Mouse (Mus musculus) hematopoietic stem cell, adult 5-6 weeks (primary cell): ENCODE measurements at regions not wholly inside any gene's neighbourhood (a gene's known extent, or its start where the extent isn't known, plus 50 kb on each side); places are given as distances from the start of the nearest gene placed in this dataset.

Source experiments
- ATAC-seq, 2 experiments: fragments of 125-278 bp in 1 of 2; replicated peaks in 1 of 2; 2 replicates each; pipeline ENCODE4 v1.8.0; 2016 to 2017; ENCODE audit warnings: inconsistent platforms in 2 of 2, mild to moderate bottlenecking in 2 of 2, moderate number of reproducible peaks in 2 of 2, low read depth in 1 of 2, moderate TSS enrichment in 1 of 2; ENCODE audit not compliant: low FRiP score in 2 of 2, poor library complexity in 2 of 2, severe bottlenecking in 2 of 2, insufficient read depth in 1 of 2, low TSS enrichment in 1 of 2

DNA sequence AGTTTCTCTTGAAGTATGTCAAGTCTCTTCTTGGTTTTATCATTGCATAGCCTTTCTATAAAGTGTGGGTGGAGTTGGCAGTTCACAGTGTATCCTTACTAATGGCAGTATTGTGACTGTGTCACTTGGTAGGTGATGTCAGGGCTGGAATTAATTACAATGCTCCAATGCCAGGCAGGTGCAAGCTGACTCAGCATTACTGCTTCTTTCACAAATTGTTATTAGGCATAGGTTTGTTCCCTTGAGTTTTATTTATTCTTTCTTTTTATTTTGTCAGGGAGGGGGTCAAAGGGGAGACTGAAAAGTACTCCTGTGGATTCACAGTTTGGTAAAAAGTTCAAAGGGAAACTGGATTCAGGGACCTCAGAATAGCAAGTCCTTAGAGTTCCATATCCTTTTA, 119.6 kb upstream of the Rbms1 start:
- ATAC-seq: no peak

GRCm38 (mm10) chr2:61080006-61080405, 117.0 kb upstream of the Rbms1 start:
- no peak for ATAC-seq

- peak; percentile 51 to 62; a peak in 3 of 4 replicates for ATAC-seq
Measured at GRCm38 (mm10) chr2:61071025-61071424, 108.0 kb upstream of the Rbms1 start.

GRCm38 (mm10) chr2:61067877-61068276, 104.9 kb upstream of the Rbms1 start:
- ATAC-seq: no peak

GRCm38 (mm10) chr2:61062125-61062524, 99.1 kb upstream of the Rbms1 start:
- no peak for ATAC-seq

DNA sequence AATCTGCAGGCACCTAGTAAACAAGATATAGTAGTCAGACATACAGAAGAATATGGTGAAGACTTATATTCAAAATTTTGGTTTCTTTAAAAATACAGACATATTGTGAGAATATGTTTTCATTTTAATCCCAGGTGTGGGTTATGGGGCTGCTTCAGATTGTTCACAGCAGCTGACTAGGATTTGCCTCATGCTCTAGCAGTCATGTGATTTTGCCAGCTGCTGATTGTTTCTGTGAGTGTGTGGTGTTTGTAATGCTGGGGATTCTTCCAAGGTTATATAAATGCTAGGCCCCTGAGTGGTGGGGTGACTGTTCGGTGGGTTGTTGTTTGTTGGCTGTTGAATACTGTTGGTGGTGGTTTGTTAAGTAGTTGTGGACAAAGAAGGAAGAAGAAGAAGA, 97.9 kb upstream of the Rbms1 start:
- no peak for ATAC-seq

DNA sequence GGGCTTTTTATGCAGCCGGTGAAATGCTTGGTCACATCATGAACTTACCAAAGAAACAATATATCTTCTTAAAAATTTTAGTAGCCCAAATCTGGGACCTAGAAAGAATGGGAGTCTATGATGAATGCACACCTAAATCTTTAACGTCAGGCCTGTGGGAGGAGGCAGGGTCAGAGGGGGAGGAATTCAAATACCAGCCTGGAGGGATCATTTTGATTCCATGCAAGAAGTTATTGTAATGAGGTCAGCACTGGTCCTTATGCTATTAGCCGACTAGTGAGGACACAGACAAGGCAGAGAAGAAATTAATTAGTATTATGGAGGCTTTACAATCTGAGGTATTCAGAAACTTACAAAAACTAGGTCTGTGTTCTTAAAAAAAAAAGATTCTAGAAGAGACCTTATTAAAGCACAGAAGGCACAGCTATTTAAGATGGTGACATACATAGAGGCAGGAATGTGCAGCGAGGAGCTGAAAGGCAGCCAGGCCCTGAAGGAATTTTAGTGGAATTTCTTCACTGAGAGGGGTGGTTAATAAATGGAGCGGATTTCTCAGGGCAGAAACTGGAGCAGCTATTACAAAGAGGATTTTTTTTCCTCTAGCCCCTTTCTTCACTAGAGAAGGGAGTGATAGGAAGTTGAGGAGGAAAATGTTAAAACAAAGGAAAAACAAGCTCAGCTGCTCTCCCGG, 95.7 kb upstream of the Rbms1 start:
- ATAC-seq: no peak

DNA sequence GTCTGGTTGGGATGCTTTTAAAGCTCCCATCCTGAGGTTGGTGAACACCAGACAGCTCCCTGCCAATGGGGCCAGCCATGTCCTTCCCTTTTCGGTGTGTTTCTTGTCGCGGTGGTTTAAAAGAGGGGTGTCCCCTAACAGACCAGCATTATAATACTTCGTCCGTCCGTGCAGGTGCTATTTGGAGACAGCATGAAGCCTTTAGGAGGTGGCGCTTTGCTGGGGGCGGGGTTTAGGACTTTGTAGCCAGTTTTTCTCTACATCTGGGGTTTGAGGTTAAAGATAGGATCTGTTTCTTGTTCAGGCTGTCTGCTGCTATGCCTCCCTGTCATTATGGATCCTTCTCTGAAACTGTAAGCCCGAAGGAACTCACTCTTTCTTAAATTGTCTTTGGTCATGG, 89.3 kb upstream of the Rbms1 start:
- ATAC-seq: no peak

- ATAC-seq: no peak
Measured at GRCm38 (mm10) chr2:61051808-61052207, 88.8 kb upstream of the Rbms1 start.

DNA sequence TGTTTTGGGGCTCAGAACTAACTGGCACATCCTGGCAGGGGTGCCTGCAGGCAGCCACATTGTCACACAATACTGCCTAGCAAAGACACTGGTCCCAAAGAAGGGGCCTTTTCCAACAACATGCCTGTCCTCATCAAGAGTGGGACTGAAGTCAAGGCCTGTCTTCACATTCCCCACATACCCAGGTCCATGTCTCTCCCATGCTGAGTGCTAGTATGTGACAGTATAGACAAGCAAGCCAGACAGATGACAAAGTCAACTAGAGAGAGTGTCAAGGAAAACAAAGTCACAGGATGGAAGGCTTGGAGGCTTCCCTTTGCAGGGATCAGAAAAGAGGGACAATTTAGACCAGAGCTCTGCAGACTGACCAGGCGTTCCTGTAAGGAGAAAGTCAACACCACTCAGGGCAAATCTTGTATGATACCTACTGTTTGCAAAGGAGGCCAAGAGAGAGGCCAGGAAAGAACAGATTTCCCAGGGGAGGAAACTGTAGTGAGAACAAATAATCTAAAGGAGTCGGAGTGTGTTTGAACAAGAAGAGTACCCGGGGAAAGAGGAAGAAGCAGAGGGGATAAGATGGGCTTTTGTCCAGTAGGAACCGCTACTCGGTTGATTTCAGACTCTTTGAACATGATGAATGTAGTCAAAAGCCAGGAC, 83.2 kb upstream of the Rbms1 start:
- ATAC-seq: no peak

DNA sequence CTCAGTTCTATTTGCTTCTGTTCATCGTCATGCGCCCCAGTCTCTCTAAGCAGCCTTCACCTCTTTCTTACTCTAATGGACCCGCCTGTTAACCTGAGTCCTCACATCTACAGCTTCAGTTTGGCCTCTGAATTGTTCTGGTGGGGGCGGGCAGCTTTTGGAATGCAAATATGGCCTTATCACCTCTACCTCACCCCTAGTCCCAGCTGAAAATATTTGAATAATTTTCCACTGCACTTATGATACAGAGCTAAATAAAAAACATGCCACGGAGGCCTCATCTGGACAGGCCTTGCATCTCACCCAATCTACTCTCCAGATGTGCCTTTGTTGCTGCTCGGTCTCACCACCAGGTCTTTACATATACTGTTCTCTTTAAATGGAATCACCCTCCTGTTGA, 82.5 kb upstream of the Rbms1 start:
- ATAC-seq: no peak

DNA sequence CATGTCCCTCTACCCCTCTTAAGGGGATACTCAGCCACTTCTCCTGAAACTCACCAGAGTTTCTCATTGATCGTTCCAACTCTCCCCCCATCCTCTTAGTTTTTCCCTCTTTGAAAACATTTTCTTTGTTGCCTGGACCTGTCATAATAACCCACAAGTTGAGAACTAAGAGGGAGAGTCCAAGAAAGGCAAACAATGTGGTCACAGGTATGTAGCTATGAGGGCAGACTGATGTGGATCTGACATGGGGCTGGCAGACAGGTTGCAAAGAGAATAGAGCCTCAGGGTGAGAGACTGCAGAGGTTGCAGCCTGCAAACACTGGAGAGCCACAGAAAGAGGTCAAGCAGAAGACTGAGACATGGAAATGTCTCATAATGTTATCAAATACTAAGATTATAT, 69.9 kb upstream of the Rbms1 start:
- ATAC-seq: no peak

DNA sequence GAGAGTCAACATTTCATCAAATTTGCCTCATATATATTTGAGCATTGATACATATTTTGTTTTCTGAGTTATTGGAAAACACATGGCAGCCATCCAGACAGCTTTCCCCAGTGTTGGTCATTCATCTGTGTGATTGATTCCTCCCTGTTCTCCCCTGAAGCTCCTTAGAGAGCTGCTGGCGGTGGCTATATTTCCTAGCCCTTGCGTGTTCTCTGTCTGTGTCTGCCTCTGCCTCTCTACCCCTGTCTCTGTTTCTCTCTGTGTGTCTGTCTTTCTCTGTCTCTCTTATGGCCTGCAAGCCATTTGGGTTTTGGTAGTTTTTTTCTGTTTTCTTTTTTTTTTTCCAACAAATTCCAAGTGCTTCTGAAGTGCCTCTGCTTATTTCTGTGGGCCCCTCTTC, 66.7 kb upstream of the Rbms1 start:
- no peak for ATAC-seq

- ATAC-seq: peak in 1 of 2 experiments; percentile 37; a peak in 1 of 4 replicates
Measured at GRCm38 (mm10) chr2:61028578-61028977, 65.6 kb upstream of the Rbms1 start.

DNA sequence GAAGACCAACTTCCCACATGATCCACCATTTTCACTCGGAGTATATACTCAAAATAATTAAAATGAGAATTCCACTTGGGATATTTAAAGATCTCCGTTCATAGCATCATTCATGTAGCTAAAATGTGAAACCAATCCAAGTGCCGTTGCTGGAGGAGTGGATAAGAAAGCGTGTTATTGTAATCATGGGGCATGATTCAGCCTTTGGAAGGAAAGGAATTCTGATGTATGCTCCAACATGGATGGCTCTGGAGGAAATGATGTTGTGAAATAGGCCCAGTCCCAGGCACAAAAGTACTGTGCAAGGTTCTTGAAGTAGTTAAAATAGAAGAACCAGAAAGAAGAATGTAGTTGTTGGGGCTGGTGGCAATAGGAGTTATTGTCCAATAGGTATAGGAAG, 64.7 kb upstream of the Rbms1 start:
- no peak for ATAC-seq

- ATAC-seq: no peak
Measured at GRCm38 (mm10) chr2:61022411-61022810, 59.4 kb upstream of the Rbms1 start.

GRCm38 (mm10) chr2:61020791-61021190, 57.8 kb upstream of the Rbms1 start:
- ATAC-seq: no peak

- ATAC-seq: no peak
Measured at GRCm38 (mm10) chr2:61013006-61013405, 50.0 kb upstream of the Rbms1 start.
